Mouse (Mus musculus): ENCODE measurements around the gene Vinac1.
"Not testable (repeated sequence)": the region's sequence is repeated elsewhere in the genome, so short reads cannot be mapped to it uniquely, and the experiment has no call there.

The Vinac1 gene

GRCm38 (mm10) chr2:129038937-129039631 is 8.9 kb downstream of the Vinac1 start:
- DNase-seq, result peak; percentile 63

GRCm38 (mm10) chr2:129038426-129038936 is 9.5 kb downstream of the Vinac1 start:
- DNase-seq, result no peak

DNA sequence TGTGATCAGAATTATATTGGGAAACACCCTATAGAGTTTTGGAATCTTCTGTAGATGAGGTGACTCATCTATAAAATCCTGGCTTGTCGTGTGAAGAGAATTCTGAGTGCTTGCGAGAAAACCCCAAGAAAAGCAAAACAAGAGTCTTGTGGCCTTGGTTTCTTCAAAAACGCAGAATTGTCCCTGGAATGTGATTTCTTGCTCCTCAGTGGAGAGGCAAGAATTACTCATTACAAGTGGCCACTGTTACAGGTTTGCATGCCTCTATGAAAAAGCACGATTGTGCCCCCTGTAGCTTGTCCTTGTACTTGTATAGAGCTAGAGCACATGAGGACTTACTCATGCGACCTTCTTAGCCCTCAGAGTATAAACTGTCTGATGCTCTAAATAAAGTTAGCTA is 12.6 kb downstream of the Vinac1 start:
- DNase-seq, result no peak

GRCm38 (mm10) chr2:129024820-129025219 is 23.2 kb downstream of the Vinac1 start:
- no peak for DNase-seq

DNA sequence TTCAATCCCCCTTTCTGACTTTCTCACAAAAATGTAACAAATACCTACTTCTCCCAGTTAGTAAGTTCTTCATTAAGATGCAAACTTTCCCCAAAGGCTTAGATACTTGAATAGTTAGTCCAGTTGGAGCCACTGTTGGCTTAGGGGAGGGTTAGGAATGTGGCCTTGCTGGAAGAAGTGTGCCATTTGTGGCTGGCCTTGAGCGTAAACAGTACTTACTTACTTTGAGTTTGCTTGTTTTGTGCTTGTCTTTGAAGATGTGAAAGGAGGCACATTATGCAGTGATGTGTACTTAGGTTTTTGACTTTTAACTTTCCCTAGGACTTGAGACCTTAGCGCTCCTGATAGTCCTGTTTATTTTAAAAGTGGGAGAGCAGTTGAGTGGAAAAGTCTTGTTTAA is 27.9 kb downstream of the Vinac1 start:
- DNase-seq, result no peak

- DNase-seq, result not testable (repeated sequence)
These were observed 39.1 kb downstream of the Vinac1 start for GRCm38 (mm10) chr2:129008867-129009266.

GRCm38 (mm10) chr2:129006194-129006749 is 41.7 kb downstream of the Vinac1 start:
- no peak for DNase-seq

DNA sequence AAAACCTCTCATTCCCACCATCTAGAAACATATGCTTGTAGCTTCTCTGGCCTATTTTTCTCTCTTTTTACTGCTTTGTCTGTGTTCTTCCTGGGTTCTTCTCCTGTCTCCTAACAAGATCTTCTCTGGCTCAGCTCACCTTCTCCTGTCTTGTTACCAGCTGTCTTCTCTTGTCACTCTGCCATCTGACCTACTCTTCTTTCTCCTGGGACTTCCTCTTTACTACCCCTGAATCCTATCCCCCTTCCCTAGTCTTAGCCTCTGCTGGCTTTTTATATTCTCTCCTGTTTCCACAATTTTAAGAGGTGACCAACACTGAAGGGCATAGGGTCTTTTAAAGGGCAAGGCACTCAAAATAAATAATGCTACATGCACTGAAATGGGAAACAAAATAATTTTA is 43.1 kb downstream of the Vinac1 start:
- DNase-seq, result no peak

DNA sequence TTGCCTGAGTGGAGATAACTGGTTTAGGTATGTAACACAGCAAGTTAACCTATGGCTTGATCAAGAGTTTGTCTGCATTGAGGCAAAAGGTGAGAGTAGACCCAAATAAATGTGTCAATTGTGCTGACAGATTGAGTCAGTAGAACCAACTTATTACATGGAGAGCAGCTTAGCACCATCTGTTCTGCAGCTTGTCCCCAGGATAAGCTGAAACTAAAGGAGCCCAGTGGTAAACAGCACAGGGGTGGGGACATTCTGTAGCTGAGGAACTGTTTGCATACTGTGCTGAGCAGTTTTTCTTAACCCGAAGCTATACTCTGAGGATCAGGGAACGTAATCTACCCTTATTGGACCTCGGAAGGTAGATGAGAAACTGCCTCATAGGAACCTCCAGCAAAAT is 63.2 kb downstream of the Vinac1 start:
- DNase-seq, result no peak

- no peak for DNase-seq
These were observed 72.4 kb downstream of the Vinac1 start for GRCm38 (mm10) chr2:128975572-128975971.
